Mouse (Mus musculus) right cerebral cortex, postnatal 14 days (tissue): ENCODE measurements around the gene Hspa1l.
"Not testable (repeated sequence)": the region's sequence is repeated elsewhere in the genome, so short reads cannot be mapped to it uniquely, and the experiment has no call there.

Source experiments
- DNase-seq: peaks from one replicate; pipeline ENCODE4 v3.0.0; 2022

Gene Hspa1l

DNA sequence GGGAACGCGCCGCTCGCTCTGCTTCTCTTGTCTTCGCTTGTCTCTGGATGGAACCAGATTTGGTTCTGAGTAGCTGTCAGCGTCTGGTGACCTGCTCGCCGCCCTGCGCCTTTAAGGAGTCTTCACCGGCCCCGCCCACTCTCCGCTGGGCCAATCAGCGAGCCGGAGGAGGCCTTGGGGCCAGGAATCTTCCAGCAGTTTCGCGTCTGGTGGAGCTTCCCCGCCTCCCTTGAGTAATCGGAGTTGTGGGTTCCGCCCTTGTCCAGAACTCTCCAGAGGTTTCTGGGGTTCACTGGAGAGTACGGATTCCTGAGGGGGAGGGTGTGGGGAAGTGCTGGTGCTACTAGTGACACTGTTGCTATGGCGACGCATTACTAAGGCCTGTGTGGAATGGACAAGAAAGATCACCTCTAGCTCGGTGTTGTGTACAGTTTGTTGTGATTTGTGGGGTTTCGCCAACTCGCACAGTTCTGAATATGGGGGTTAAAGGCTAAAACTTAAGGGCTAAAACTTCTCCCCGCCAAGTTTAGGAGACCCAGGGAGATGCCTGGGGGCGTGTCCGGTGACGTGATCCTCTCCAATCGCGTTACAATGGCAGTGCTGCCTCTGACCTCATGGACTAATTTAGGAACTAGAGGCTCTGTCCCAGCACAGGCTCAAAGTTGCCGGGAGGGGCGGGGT is at the start of gene Hspa1l, which contains the start of gene Hspa1a:
TSS of gene Hspa1l (plus strand) at position 635 of the 681 bp plus-strand sequence.
TSS of gene Hspa1a (minus strand) at position 88 of the 681 bp plus-strand sequence.
- DNase-seq: peak; percentile 51

DNA sequence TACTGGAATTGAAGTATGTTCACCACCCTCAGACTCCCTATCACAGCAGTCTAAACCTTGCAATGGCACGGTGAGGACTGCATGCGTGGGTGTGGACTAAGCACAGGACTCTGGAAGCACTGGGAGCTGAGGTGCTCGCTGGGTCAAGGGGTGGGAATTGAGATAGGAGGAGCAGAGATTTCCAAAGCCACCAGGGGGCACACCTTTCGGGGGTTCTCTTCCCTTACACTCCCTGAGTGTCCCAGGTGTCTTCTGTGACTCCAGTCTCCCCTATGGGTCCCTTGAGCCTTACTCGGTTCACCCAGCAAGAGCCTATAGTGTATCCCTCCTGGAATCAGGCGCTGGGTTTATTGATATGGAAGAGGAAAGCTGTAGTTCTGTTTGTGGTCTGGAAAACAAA is 49.6 kb upstream of the Hspa1l start:
- no peak for DNase-seq

DNA sequence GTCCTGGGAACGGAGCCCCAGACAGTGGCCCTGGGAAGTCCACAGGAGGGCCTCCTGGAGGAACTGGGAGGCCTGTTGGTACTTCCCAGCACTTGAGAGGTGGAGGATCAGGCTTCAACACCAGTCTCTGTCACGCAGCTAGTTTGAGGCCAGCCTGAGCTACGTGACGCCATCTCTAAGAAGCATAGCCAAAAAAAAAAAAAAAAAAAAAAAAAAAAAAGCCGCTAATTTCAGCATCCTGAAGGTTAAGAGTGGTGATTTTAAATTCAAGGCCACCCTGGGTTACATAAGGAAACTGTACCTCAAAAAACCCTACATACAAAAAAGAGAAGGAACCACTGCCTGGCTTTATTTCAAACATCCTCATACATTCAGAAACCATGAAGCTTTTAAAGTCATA is 48.2 kb upstream of the Hspa1l start:
- DNase-seq: no peak

DNA sequence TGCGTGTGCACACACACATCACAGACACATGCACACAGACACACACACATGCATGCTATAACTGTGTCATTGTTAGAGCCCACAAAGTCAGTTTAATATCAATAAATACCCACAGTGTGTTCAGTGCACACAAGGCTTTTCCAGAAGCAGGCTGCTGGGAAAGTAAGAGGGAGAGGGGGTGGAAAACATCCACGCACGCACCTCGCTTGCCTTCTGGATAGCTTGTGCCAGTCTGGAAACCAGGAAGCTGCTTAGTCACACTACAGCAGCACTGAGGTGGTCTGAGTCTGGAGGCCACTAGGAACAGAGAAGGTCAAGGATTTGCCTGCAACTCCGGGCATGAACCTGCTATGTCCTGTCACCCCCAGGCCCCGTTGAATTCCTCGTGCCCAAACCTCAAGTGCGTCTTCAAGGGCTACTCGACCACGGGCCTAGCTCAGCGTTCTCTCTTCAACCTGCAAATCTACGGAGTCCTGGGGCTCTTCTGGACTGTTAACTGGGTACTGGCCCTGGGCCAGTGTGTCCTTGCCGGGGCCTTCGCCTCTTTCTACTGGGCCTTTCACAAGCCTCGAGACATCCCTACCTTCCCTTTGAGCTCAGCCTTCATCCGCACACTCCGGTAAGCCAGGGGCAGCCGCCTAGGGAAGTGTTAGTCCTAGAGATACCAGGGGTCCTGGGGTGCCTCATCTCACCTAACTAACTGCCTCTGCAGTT is 45.0 kb upstream of the Hspa1l start:
- DNase-seq: no peak

DNA sequence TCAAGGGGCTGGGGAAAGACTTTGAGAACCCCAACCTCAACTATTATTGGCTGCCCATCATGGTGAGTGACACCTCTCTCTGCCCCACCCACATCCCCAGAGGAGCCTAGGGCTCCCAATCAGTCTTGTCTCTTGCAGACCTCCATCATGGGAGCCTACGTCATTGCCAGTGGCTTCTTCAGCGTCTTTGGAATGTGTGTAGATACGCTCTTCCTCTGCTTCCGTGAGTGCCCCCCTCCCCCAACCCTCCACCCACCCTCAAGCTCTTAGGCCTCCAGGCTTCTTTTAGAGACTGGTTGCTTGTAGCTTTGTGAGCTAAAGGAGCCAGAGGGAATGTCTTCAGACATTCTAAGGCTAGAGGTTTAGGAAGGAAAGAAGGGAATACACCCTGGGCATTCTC is 43.7 kb upstream of the Hspa1l start:
- DNase-seq: no peak

DNA sequence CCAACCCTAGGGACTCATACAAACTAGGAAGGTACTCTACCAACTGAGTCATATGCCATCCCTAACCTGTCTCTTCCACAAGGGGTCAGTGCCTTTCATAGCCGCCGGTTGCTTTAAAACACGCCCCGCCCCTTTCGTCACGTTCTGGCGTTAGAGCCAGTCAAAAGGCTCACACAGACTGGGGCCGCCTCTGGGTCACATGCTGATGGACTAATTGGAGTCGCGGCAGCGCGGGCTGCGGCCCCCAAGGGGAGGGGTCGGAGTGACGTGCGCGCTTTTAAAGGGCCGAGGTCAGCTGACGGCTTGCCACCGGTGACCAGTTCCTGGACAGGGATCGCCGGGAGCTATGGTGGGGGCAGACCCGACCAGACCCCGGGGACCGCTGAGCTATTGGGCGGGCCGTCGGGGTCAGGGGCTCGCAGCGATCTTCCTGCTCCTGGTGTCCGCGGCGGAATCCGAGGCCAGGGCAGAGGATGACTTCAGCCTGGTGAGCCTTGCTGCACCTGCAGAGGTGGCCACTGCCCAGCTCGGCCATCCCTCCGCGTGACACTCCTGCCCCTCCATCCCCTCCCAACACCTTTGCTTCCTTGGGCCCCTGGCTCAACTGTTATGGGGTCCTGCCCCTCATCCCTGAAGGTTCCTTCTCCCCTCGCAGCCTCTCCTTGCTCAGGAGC is 41.3 kb upstream of the Hspa1l start, which contains the start of gene Neu1:
TSS of gene Neu1 (plus strand) at position 193 of the 674 bp plus-strand sequence.
- DNase-seq: peak; percentile 99

DNA sequence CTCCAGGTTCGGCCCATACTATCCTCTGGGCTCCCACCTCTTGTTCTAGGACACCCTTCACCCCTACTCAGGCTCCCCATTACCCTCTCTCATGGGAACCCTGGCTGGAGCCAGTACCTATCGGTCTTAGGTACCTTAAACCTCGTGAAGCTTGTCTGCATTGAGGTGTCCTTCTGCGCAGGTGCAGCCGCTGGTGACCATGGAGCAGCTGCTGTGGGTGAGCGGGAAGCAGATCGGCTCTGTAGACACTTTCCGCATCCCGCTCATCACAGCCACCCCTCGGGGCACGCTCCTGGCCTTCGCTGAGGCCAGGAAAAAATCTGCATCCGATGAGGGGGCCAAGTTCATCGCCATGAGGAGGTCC is 40.8 kb upstream of the Hspa1l start:
- peak; percentile 43 for DNase-seq

DNA sequence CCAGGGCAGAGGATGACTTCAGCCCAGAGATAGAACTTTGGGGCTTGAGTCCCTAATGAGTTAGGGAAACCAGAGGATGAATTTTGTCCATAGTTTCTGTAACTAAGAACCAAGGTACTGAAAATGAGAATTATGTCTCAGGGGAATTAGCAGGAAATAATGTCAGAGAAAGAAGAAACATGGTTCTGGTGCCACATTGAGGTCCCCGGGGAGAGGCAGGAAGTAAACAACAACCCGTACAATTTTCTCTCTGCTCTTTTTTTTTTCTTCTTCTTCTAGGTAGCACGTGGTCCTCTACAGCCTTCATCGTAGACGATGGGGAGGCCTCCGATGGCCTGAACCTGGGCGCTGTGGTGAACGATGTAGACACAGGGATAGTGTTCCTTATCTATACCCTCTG is 40.2 kb upstream of the Hspa1l start:
- DNase-seq: no peak

DNA sequence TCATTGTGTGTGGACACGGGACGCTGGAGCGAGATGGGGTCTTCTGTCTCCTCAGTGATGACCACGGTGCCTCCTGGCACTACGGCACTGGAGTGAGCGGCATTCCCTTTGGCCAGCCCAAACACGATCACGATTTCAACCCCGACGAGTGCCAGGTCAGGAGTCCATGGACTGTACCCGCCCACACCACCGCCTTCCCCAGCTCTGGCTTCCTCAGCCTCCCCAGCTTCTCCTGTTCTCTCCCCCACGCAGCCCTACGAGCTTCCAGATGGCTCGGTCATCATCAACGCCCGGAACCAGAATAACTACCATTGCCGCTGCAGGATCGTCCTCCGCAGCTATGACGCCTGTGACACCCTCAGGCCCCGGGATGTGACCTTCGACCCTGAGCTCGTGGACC is 38.5 kb upstream of the Hspa1l start:
- no peak for DNase-seq

DNA sequence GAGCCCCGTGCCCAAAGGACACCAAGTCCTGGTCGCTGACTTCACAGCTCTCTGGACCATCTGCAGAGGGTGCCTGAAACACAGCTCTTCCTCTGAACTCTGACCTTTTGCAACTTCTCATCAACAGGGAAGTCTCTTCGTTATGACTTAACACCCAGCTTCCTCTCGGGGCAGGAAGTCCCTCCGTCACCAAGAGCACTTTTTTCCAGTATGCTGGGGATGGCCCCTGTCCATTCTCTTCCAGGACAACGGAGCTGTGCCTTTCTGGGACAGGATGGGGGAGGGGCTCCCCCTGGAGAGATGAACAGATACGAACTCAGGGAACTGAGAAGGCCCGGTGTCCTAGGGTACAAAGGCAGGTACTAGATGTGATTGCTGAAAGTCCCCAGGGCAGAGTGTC is 37.7 kb upstream of the Hspa1l start:
- no peak for DNase-seq

DNA sequence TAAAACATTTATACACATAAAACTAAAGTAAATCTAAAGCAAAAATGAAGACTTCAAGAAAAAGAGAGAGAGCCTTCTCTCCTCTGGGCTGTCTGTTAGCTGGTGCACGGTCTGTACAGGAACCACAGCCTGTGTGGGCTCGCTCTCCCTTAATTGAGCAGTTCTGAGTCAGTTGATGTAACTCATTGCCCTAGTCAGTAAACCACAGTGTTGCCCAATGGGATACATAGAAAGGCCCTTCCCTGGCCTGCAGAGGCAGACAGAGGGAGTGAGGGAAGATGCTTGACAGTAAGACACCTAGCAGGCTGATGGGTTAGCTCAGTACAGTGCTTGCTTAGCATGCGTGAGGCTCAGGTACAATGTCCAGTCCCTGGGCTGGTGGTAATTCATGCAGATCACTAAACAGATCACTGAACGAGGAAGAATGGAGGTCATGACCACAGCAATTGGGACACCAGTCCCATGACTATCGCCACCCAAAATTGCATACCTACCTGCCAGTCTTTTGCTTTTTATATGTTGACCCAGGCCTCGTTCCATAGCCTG is 34.5 kb upstream of the Hspa1l start:
- no peak for DNase-seq

DNA sequence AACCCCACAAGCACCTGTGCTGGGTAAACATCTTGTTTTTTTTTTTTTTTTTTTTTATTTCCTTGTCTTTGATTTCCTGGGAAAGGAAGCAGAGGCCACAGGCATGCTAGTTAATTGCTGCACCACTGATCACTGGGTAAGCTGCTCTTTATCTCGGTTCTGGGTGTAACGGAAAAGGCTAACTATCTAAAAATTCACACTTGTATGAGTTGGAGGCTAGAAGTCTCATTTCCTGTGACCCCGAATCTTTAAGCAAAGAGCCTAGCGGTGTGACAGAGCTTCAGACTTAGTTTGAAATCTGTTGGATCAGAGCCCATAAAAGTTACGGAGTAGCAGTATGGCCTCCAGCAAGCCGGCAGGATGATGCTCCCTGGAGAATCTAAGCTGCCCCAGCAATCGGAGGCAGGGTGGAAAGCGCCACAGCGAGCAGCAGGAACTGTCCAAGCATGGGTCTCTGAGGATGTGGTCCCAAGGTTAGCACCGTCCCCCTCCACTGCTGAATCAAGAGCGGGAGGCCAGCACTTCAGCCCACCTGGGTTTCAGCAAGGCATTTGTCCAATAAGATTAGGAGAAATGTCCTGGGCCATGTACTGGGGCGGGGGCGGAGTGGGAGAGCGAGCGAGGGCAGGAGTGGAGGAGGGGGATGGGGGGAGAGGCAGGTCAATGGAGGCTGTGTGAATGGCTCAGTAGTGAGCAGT is 31.0 kb upstream of the Hspa1l start:
- no peak for DNase-seq

DNA sequence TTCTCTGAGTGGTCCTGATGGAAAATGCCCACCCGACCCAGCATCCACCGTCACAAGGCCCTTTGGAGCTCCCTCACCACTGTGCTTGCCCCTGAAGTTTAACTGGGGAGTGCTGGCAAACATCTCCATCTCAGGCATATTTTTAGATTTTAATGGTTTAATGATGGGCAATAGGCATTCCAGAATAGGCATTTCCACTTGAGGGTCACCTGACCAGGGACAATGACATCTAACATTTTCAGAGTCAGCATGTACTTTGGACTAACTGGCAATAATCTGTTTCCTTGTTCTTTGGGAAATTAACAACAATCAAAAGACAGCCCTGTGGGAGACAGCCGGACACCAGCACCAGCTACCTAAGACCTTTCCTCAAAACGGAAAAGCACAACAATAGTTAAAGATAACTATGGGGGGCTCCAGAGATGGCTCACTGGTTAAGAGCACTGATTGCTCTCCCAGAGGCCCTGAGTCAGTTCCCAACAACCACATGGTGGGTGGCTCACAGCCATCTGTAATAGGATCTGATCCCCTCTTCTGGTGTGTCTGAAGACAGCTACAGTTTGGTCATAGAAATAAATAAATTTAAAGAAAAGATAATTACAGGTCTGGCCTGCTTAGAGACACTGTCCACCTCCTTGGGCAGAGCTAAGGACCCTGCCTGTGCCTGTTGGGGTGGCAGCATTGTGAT is 29.2 kb upstream of the Hspa1l start:
- DNase-seq: no peak

DNA sequence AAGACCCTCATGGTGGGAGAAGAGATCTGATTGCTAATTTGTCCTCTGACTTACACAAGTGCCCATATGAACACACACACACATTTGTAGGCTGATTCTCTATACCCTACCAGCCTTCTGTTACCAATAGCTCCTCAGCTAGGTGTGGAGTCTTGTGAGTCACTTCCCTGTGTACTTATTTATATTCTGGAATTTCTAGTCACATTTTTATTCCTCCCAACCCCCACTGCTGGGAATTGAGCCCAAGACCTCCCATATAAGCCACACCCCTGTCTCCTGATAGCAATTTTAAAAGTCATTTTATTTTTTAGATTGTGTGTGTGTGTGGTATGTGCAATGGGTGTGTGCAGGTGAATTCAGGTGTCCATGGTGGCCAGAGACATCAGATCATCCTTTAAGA is 28.1 kb upstream of the Hspa1l start:
- DNase-seq: no peak

DNA sequence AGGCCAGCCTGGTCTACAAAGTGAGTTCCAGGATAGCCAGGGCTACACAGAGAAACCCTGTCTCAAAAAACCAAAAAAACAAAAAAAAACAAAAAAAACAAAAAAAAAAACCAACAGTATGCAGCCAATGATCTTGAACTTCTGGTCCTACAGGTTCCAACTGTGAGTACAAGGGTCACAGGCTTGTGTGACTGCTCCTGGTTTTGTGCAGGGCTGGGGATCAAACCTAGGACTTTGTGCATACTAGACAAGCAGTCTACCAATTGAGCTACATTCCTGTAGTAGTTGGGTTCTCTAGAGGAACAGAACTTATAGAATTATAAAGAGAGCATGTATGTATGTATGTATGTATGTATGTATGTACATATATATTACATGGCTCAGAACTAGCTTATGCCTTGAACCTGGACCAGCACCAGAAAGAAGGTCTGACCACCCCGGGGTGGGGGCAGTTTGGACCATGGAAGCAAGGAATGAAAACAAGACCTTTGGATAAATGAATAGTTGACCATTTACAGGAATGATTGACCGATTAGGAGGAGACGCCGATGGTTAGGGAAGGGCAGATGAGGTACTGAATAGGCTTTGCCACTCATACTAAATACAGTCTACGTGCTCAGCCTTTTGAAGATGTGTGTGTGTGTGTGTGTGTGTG is 25.9 kb upstream of the Hspa1l start:
- no peak for DNase-seq

DNA sequence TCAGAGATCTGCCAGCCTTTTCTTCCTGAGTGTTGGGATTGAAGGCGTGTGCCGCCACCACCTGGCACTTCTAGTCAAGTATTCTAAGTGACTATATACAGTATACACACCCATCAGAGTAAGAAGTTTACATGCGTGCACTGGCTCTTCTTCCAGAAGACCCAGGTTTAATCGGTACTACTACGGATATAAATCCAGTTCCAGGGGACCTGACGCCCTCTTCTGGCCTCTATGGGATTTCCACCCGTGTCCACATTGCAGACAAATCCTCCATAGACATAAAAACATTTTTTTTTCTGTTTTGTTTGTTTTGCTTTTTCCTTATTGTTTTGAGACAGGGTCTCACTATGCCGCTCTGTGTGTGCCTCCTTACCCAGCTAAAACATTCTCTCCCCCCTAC is 24.9 kb upstream of the Hspa1l start:
- DNase-seq: no peak

DNA sequence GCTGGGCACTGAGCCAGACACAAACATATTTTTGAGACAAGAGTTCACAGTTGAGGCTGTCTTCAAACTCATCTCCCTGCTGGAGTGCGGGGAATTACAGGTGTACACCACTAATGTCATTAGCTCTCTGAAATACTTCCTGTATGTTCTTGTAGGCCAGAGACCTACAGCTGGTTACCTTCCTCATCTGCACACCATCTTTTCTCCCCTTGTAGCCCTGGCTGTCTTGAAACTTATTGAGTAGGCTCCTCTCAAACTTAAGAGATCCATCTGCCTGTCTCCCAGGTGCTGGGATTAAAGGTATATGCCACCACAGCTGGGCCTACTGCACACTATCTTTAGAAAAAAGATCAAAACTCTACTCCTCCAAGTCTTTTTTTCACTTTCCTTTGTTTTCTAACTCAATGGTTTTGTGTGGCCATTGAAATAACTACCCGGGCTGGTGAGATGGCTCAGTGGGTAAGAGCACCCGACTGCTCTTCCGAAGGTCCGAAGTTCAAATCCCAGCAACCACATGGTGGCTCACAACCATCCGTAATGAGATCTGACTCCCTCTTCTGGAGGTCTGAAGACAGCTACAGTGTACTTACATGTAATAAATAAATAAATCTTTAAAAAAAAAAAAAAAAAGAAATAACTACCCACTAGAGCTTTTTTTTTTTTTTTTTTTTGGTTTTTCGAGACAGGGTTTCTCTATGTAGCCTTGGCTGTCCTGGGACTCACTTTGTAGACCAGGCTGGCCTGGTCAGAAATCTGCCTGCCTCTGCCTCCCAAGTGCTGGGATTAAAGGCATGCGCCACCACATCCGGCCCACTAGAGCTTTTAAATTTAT is 23.6 kb upstream of the Hspa1l start:
- not testable (repeated sequence) for DNase-seq

DNA sequence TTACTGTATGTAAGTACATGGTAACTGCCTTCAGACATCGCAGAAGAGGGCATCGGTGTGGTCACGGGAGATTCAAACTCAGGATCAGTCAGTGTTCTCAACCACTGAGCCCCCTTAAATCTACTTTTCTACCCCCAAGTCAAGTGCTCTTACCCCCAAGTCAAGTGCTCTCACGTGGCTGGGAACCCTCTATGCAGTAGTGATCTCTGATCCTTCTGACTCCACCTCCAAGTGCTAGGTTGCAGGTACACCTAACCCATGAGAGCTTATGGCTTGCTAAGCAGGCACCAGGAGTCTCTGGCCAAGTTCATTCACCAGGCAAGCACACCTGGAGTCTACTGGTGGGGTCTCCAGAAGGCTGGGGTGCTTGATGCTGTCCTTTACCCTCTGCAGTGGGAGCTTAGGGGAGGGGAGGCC is 22.9 kb upstream of the Hspa1l start:
- no peak for DNase-seq

DNA sequence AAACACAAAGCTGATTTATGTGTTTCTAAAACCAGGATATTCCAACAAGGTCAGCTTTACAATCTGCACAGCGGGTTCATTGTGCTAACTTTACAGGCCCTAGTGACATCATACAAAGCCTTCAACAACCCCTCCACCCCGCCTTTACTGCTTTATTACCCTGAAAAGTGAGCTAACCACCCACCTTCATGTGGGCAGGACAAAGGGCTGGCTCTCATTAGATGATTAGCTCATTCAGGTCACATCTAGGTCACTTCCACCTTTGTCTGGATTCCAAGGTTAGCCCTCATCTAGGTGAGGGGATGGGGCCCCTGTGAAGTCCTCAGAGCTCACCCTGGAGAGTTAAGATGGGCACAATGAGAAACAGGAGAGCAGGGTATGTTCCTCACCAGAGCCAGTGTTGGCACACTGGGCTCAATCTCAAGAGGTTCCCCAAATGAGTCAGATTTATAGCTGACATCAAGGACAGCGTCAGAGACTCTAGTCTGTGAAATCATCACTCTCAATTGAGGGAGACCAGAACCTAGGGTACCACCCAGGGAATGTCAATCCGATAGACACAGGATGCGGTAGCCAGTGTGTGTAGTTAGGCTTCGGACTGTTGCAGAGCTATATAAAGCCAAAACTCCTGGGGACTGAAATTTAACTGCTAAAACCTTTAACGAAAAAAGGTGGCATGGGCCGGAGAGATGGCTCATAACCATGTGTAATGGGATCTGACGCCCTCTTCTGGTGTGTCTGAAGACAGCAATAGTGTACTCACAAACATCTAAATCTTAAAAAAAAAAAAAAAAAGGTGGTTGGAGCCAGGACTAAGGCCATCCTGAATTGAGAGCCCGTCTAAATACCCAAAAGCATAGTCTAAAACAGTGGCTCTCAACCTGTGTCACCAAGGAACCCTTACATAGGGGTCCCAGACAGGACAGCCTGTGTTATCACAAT is 21.7 kb upstream of the Hspa1l start:
- DNase-seq: no peak
